Mouse (Mus musculus): ENCODE measurements around the gene Kat14.

GRCm38 (mm10) chr2:144425761-144426160 lies 57.0 kb downstream of the Kat14 start:
- no peak for TF ChIP-seq POLR2A (IDR thresholded peaks at IDR 0.05; ENCODE audit: insufficient read length, low read depth)
- TF ChIP-seq MYOG (IDR thresholded peaks at IDR 0.05; ENCODE audit: control insufficient read depth in 1 of 3, insufficient read depth in 1 of 3, insufficient read length in 2 of 3, low read depth in 2 of 3) = no peak
- TF ChIP-seq POLR2AphosphoS2 (IDR thresholded peaks at IDR 0.05; ENCODE audit: insufficient read length, low read depth) = no peak
- no peak for TF ChIP-seq E2F4 (IDR thresholded peaks at IDR 0.05; ENCODE audit: insufficient read depth)
- TF ChIP-seq MAX (IDR thresholded peaks at IDR 0.05; ENCODE audit: low read depth) = no peak
- TF ChIP-seq REST (IDR thresholded peaks at IDR 0.05; ENCODE audit: insufficient read depth, insufficient read length) = no peak
- no peak for TF ChIP-seq SRF (IDR thresholded peaks at IDR 0.05; ENCODE audit: control insufficient read depth, insufficient read length, low read depth)
- no peak for TF ChIP-seq USF1 (IDR thresholded peaks at IDR 0.05; ENCODE audit: low read depth)

Data from myocyte (in vitro differentiated cells).